Mouse (Mus musculus) kidney, embryonic 16.5 days (tissue): ENCODE data around the gene Psmd10. TPM values are rescaled to one million over a fixed set of nuclear protein-coding genes. Genes with fewer than 3 reads are reported as not detected.
A peak's percentile ranks its signal among the peaks of the same experiment; 100 is the strongest.

Experiments used
- ATAC-seq: fragments of 200-750 bp; cut with Nextera tagmentation; 2 replicates; pipeline ENCODE4 v1.8.0; 2017; ENCODE audit warnings: moderate TSS enrichment; ENCODE audit not compliant: low FRiP score, low TSS enrichment
- H3K27ac ChIP-seq: fragments of 300-500 bp; sonication (generic); 2 replicates; pipeline ENCODE4 v1.5.1; 2014; ENCODE audit warnings: low read length
- H3K27me3 ChIP-seq: fragments of 300-500 bp; sonication (generic); 2 replicates; pipeline ENCODE4 v1.6.1; 2014; ENCODE audit warnings: low read length, control low read depth, mixed read lengths; ENCODE audit not compliant: insufficient read depth
- H3K36me3 ChIP-seq: fragments of 300-500 bp; sonication (generic); 2 replicates; pipeline ENCODE4 v1.6.1; 2014; ENCODE audit warnings: low read length, control low read depth, mixed read lengths; ENCODE audit not compliant: insufficient read depth
- H3K4me1 ChIP-seq: fragments of 300-500 bp; sonication (generic); 2 replicates; pipeline ENCODE4 v1.6.1; 2014; ENCODE audit warnings: low read length, control low read depth, mixed read lengths; ENCODE audit not compliant: insufficient read depth
- H3K4me2 ChIP-seq: fragments of 300-500 bp; sonication (generic); replicated peaks from 2 replicates; pipeline ENCODE4 v1.6.1; 2014; ENCODE audit warnings: low read depth, low read length
- H3K4me3 ChIP-seq: fragments of 300-500 bp; sonication (generic); 2 replicates; pipeline ENCODE4 v1.5.1; 2014; ENCODE audit warnings: mild to moderate bottlenecking, low read length
- H3K9ac ChIP-seq: fragments of 300-500 bp; sonication (generic); replicated peaks from 2 replicates; pipeline ENCODE4 v1.6.1; 2014; ENCODE audit warnings: low read length
- H3K9me3 ChIP-seq: fragments of 300-500 bp; sonication (generic); 2 replicates; pipeline ENCODE4 v1.6.1; 2016; ENCODE audit warnings: low read length, control low read depth
- WGBS: fragments of 180-500 bp; shearing (Covaris S2); extraction: QIAGEN DNeasy Blood & Tissue Kit; methylation state at CpG from one replicate; pipeline ENCODE4 v1.1.7; 2014; 5-methylcytosine and 5-hydroxymethylcytosine counted together
- polyA plus RNA-seq: library from polyadenylated mRNA; unstranded; fragments of >200 nt; fragmentation: Nextera tagmentation; extraction: Ambion mirVana; gene quantifications from 2 replicates; pipeline ENCODE4 v1.2.1, GENCODE M21; 2015

Psmd10 gene
- polyA plus RNA-seq, 1 experiment from 2014 or later = 60.5 TPM

DNA sequence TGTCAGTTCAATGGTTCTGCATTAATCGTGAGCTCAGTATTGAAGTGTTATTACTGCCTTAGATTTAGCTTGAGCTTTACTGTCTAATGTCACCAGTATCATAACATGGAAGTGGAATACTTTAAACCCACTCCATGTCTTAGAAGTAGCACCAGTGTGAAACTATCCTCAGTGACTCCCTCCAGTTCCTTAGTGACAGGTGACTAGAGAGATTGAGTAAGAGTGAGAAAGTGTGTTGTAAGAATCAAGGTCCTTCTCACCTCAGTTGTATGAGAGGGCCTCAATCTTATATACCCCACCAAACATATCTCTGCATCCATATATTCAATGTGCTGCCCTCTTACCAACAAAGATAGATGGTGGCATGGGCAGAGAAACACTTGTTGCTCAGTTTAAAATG lies 22.4 kb upstream of the Psmd10 start:
- H3K27me3 ChIP-seq = peaks cover 34% of the 10 kb centered on the region
- no peak overlapping the region for H3K4me3 ChIP-seq
- no peaks in the 10 kb centered on the region for H3K36me3 ChIP-seq
- no peak for ATAC-seq
- no peak overlapping the region for H3K4me2 ChIP-seq
- 95% methylated on average over 1 of the region's 1 CpGs for WGBS
- no peak overlapping the region for H3K9ac ChIP-seq
- no peak overlapping the region for H3K27ac ChIP-seq
- peaks cover 9% of the 10 kb centered on the region for H3K4me1 ChIP-seq
- no peaks in the 10 kb centered on the region for H3K9me3 ChIP-seq

DNA sequence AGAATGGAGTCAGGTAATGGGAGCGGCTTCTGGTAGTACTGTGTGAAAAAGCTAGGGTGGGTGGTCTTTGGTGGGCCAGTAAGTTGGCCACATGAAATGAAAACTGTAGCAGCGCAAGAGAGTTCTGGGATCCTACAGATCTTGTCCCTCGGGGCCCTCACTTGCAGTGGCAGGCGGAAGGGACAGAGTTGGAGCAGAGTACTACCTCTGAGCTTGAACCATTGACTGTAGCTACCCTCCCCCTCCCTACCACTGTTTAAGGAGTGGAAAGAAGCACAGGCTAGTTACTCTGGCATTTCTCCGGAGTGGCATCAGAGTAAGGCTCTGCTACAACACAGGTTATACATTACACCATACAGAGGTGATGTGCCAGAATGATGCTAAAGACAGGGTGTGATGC lies 431 bp upstream of the Psmd10 start:
- Histone ChIP-seq H3K9me3 (no peaks in the 10 kb centered on the region), H3K36me3 (no peaks in the 10 kb centered on the region), H3K4me3 (peak overlapping the region; percentile 63), H3K9ac (peak overlapping the region; percentile 56), H3K4me1 (no peaks in the 10 kb centered on the region), H3K4me2 (peak overlapping the region; percentile 58), H3K27ac (no peak overlapping the region), H3K27me3 (peaks cover 13% of the 10 kb centered on the region)
- ATAC-seq = peak; percentile 89
- WGBS = 37% methylated on average over 5 of the region's 5 CpGs

DNA sequence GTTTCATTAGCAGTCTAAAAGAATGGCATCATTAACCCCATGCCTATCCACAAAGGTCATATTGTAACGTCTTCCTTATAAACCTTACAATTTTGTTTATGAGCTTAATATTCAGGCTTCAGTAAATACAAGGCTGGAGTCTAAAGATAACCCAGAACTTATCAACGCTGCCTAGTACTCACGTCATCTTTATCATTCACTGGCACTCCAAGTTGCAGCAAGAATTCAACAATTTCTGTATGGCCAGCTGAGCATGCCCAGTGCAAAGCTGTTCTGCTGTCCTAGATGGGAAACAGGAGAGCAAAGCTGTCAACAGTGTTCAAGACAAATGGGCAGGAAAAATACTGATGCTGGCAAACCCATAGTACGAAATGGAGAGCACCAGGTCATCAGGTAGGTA lies 2.9 kb downstream of the Psmd10 start:
- H3K4me2 ChIP-seq = no peak overlapping the region
- no peaks in the 10 kb centered on the region for H3K36me3 ChIP-seq
- 86% methylated on average over 4 of the region's 4 CpGs for WGBS
- no peak overlapping the region for H3K27ac ChIP-seq
- no peak for ATAC-seq
- H3K9ac ChIP-seq = no peak overlapping the region
- H3K4me3 ChIP-seq = no peak overlapping the region
- H3K27me3 ChIP-seq = peaks cover 7% of the 10 kb centered on the region; the same call in 1 of the 2 replicates
- H3K4me1 ChIP-seq = no peaks in the 10 kb centered on the region
- no peaks in the 10 kb centered on the region for H3K9me3 ChIP-seq

DNA sequence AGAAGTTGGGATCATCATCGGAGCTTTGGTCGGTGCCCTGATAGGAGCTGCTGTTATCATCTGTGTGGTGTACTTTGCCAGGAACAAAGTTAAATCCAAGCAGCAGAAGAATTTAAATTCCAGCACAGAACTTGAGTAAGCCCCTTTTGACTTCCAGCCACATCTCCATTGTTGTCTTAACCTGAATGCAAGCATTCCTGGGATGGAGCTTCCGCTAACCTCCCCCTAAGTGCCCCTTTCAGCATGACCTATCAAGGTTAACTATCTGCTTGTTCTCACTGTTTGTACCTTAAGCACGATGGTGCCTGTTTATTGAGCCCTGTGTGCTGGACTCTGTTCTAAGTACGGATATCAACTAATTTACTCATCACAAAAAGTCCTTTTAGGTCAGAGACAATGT lies 20.3 kb downstream of the Psmd10 start:
- no peaks in the 10 kb centered on the region for H3K4me1 ChIP-seq
- H3K4me2 ChIP-seq = no peak overlapping the region
- no peak overlapping the region for H3K27ac ChIP-seq
- no peak overlapping the region for H3K4me3 ChIP-seq
- no peak overlapping the region for H3K9ac ChIP-seq
- no peak for ATAC-seq
- H3K36me3 ChIP-seq = no peaks in the 10 kb centered on the region
- peaks cover 16% of the 10 kb centered on the region for H3K27me3 ChIP-seq
- WGBS = 69% methylated on average over 5 of the region's 5 CpGs
- H3K9me3 ChIP-seq = no peaks in the 10 kb centered on the region

DNA sequence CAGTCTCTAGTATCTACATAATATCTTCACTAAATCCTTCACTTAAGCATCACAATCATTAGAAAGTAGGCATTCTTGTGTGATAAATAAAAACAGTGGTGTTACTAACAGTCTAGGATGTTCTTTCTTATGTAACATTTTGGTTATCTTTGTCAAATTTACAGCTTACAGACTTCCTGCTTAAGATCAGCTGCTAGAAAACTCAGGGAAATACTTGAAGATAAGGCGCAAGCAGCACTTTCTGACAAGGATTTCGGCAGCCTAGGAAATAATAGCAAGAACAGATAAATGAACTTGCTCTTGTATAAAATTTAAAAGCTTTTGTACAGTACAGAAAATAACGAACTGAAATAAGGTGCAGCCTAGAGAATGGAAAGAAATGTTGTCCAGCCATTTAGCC lies 23.3 kb downstream of the Psmd10 start:
- Histone ChIP-seq H3K9ac (no peak overlapping the region), H3K9me3 (no peaks in the 10 kb centered on the region), H3K27me3 (peaks cover 17% of the 10 kb centered on the region; the same call in 1 of the 2 replicates), H3K4me2 (no peak overlapping the region), H3K4me3 (no peak overlapping the region), H3K4me1 (no peaks in the 10 kb centered on the region), H3K36me3 (no peaks in the 10 kb centered on the region), H3K27ac (no peak overlapping the region)
- no peak for ATAC-seq
- 65% methylated on average over 3 of the region's 3 CpGs for WGBS

DNA sequence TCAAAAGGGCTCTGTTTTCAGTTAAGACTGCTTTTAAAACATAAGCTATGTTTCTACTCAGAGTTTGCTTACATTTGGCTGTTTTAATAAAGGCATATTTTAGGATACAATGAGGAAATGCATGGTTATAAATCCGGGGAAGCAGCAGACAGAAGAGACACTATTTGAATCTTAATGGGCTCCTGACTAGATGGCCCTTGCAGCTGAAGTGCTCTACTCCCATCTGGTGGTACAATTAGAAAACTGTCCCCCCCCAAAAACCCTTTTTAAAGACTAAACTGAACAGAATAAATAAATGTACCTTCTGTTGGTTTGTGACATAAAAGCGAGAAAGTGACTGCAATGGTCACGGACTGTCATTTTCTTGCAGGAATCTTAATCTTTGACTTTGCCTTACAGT lies 24.5 kb downstream of the Psmd10 start:
- H3K27me3 ChIP-seq = peaks cover 17% of the 10 kb centered on the region; the same call in 1 of the 2 replicates
- no peaks in the 10 kb centered on the region for H3K9me3 ChIP-seq
- no peak overlapping the region for H3K9ac ChIP-seq
- H3K4me1 ChIP-seq = no peaks in the 10 kb centered on the region
- no peaks in the 10 kb centered on the region for H3K36me3 ChIP-seq
- no peak overlapping the region for H3K4me2 ChIP-seq
- H3K4me3 ChIP-seq = no peak overlapping the region
- WGBS = 64% methylated on average over 3 of the region's 3 CpGs
- H3K27ac ChIP-seq = no peak overlapping the region
- no peak for ATAC-seq

DNA sequence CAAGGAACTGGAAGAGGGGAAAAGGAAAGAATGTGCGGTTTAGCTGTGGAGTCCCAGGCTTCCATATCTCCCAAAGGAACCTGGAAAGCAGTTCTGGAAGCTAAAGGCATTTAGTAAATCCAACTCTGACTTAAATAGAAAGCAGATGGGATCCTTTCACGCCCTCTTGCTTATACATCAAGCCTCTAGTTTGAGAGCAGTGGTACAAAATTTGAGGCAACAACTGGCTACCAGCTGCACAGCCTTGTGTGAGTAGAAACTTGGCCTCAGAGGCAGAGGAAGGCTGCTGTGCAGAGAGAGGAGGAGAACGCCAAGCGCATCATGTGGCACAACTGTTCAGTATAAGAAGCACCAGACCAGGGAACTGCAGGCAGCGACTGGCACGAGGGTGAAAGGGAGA lies 35.2 kb downstream of the Psmd10 start:
- Histone ChIP-seq H3K9me3 (no peaks in the 10 kb centered on the region), H3K4me1 (no peaks in the 10 kb centered on the region), H3K27me3 (peaks cover 44% of the 10 kb centered on the region), H3K36me3 (no peaks in the 10 kb centered on the region), H3K27ac (no peak overlapping the region), H3K4me2 (no peak overlapping the region), H3K4me3 (no peak overlapping the region), H3K9ac (no peak overlapping the region)
- ATAC-seq = no peak
- WGBS = 83% methylated on average over 6 of the region's 6 CpGs

DNA sequence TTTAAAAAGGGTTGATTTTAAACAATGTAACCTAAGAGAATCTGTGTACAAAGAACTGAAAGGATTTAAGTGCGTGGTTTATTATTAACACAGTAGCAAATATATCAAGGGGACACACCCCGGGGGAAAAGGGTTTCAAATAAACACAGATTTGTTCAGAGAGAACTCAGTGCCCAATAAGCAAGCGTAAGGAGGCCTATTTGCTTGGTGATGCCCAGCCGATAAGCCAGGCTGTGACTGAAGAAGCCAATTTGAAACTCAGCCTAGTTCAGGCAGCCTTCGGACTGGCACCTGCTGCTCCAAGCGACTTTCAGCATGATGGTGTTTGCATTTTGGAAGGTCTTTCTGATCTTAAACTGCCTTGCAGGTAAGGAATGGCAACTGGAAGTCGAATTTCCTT lies 49.2 kb downstream of the Psmd10 start, which contains the start of gene Vsig1:
TSS of gene Vsig1 (plus strand) at position 249 of the 400 bp plus-strand sequence.
- no peaks in the 10 kb centered on the region for H3K9me3 ChIP-seq

DNA sequence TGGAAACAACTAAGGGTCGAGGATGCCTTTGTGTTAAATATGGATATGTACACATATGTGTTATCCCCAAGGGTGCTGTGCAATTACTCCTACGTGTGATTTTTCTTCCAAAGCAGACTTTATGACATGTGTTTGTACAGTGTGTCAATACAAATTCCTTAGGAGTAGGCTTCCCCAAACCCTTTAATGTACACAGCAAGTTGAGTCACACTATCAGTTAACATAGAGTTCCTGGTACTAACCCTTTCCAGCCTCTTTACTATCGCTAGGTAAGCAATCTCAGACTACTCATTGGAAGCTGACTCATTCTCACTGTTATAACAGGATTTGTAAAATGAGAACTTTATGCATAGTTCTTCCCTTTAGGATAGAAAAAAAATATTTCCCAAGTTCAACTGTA lies 53.0 kb downstream of the Psmd10 start:
- Histone ChIP-seq H3K4me1 (no peaks in the 10 kb centered on the region), H3K36me3 (no peaks in the 10 kb centered on the region), H3K27me3 (peaks cover 6% of the 10 kb centered on the region; the same call in 1 of the 2 replicates), H3K9me3 (no peaks in the 10 kb centered on the region), H3K4me3 (no peak overlapping the region), H3K4me2 (no peak overlapping the region), H3K9ac (no peak overlapping the region), H3K27ac (no peak overlapping the region)
- 88% methylated on average over 3 of the region's 3 CpGs for WGBS
- no peak for ATAC-seq

More for the DNA sequence above, 49.2 kb downstream of the Psmd10 start, which contains the start of gene Vsig1:
- peaks cover 4% of the 10 kb centered on the region; the same call in 1 of the 2 replicates for H3K27me3 ChIP-seq
- 64% methylated on average over 7 of the region's 7 CpGs for WGBS
- H3K4me2 ChIP-seq = no peak within 1 kb of the TSS
- no peak within 1 kb of the TSS for H3K4me3 ChIP-seq
- H3K36me3 ChIP-seq = no peaks in the 10 kb centered on the region
- no peak for ATAC-seq
- no peaks in the 10 kb centered on the region for H3K4me1 ChIP-seq
- H3K27ac ChIP-seq = no peak within 1 kb of the TSS
- H3K9ac ChIP-seq = no peak within 1 kb of the TSS
